Mouse (Mus musculus): ENCODE data around the gene Whamm. TPM values are rescaled to one million over a fixed set of nuclear protein-coding genes. Genes with fewer than 3 reads are reported as not detected.
A peak's percentile ranks its signal among the peaks of the same experiment; 100 is the strongest.

Gene Whamm
- polyA plus RNA-seq (2015; fragmentation: Nextera tagmentation; extraction: Ambion mirVana), result 3.9 and 4.2 TPM in 2 replicates

DNA sequence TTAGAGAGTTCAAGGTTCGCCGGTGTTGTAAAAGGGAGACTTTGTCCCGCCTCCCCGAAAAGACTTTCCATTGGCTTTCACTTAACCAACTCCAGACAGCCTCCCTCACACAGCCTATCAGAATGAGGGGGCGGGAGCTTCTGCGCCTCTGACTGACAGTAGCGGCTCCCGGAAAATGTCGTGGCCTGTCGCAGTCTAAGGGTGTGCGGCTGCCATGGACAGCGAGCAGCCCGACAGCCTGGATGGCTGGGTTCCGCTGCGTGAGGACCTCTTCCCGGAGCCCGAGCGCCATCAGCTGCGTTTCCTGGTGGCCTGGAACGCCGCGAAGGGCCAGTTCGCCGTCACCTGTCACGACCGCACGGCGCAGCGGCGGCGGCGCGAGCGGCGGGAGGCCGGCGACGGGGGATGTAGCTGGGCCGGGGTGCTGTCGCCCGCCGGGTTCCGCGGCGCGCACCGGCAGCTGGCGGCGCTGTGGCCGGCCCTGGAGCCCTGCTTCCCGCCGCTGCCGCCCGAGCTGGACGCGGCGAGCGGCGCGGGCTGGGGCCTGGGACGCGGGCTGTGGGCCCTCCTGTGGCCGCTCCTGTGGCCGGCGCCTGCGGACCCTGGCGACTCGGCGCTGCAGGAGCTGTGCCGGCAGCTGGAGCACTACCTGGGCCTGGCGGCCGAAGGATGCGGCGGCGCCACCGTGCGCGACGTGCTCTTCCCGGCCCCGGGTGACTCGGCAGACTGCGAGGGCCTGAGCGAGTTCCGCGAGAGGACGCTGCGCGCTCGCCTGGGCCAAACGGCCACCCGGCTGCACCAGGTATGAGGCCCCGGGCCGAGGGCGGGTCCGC, at the start of gene Whamm:
Gene Whamm, plus strand, starts transcription at position 159 of the 833 bp plus-strand sequence.
- Histone ChIP-seq H3K9ac (ENCODE audit: low read length) (peak within 1 kb of the TSS; percentile 93), H3K27me3 (ENCODE audit: control insufficient read depth, insufficient read depth, low read length) (no peaks in the 10 kb centered on the region), H3K4me1 (ENCODE audit: control insufficient read depth, insufficient read depth, low read length) (peaks cover 24% of the 10 kb centered on the region), H3K4me2 (ENCODE audit: low read depth, low read length) (peak within 1 kb of the TSS; percentile 85), H3K27ac (ENCODE audit: low read length) (peak within 1 kb of the TSS; percentile 98), H3K9me3 (replicated peaks; ENCODE audit: control insufficient read depth, low read length) (no peaks in the 10 kb centered on the region), H3K36me3 (ENCODE audit: control insufficient read depth, insufficient read depth) (peaks cover 4% of the 10 kb centered on the region; the same call in 1 of the 2 replicates), H3K4me3 (ENCODE audit: low read length) (peak within 1 kb of the TSS; percentile 91)
- ATAC-seq (replicated peaks; ENCODE audit: extremely low read depth, insufficient read depth, low FRiP score), result peak; percentile 95
- under 1% methylated on average over 93 of the region's 96 CpGs for WGBS

DNA sequence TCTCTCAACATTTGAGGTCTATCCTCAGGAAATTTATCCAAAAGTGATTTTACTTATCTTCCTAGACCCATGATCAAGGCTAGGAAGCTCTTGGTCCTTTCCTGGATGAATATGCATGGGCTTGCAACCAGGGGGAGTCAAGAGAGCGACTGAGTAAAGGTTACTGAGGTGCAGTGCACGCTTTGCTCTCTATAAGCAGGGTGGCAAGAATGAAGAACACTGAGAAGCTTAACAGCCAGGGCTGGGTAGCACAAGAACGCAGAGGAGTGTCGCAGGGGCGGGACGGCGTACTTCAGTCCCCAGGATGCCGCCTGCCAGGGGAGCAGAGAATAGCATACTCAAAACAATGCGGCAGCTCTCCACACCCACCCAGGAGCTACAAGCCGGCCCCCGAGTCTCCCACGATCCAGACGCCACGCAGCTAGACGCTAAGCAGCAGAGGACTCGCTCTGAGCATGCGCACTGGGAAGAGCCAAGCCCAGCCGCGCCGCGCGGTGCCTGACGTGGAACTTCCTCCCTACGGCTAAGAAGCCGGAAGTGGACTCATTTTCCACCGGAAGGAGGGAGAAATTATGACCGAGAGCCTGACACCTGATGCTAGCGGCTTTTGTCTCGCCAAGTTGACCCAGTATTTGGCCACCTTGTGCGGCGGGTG, 47.9 kb upstream of the Whamm start:
- WGBS, result under 1% methylated on average over 31 of the region's 31 CpGs

DNA sequence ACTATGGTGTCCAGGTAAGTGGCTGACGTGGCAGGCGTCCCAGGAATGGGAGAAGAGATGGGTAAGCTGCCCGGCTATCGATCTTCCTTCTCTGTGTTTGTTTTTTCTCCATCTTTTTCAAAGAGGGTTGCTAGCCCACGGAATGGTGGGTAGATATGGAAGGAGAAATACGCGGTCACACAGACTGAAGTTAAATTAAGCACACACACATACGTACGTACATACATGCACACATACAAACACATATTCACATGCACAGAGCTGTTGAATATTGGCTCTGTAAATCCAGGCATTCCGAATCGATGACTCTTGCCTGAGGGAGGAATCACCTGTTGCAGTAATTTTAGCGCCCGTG, 47.4 kb upstream of the Whamm start:
- 6% methylated on average over 13 of the region's 13 CpGs for WGBS
- H3K9ac ChIP-seq (ENCODE audit: low read length), result peak overlapping the region; percentile 81
- 0 out of 2 replicates have a peak, but pooled peaks have one; percentile 8 for ATAC-seq (replicated peaks; ENCODE audit: extremely low read depth, insufficient read depth, low FRiP score)
- no peaks in the 10 kb centered on the region for H3K27me3 ChIP-seq (ENCODE audit: control insufficient read depth, insufficient read depth, low read length)
- H3K36me3 ChIP-seq (ENCODE audit: control insufficient read depth, insufficient read depth), result peaks cover 12% of the 10 kb centered on the region
- peak overlapping the region; percentile 93 for H3K27ac ChIP-seq (ENCODE audit: low read length)
- H3K4me2 ChIP-seq (ENCODE audit: low read depth, low read length), result peak overlapping the region; percentile 95
- peaks cover 19% of the 10 kb centered on the region for H3K4me1 ChIP-seq (ENCODE audit: control insufficient read depth, insufficient read depth, low read length)
- peak overlapping the region; percentile 96 for H3K4me3 ChIP-seq (ENCODE audit: low read length)
- H3K9me3 ChIP-seq (replicated peaks; ENCODE audit: control insufficient read depth, low read length), result no peaks in the 10 kb centered on the region

More for the DNA sequence above, 47.9 kb upstream of the Whamm start:
- Histone ChIP-seq H3K4me2 (ENCODE audit: low read depth, low read length) (peak overlapping the region; percentile 95), H3K27ac (ENCODE audit: low read length) (peak overlapping the region; percentile 93), H3K36me3 (ENCODE audit: control insufficient read depth, insufficient read depth) (peaks cover 10% of the 10 kb centered on the region), H3K4me3 (ENCODE audit: low read length) (peak overlapping the region; percentile 96), H3K9ac (ENCODE audit: low read length) (peak overlapping the region; percentile 81), H3K27me3 (ENCODE audit: control insufficient read depth, insufficient read depth, low read length) (no peaks in the 10 kb centered on the region), H3K4me1 (ENCODE audit: control insufficient read depth, insufficient read depth, low read length) (peaks cover 19% of the 10 kb centered on the region), H3K9me3 (replicated peaks; ENCODE audit: control insufficient read depth, low read length) (no peaks in the 10 kb centered on the region)
- ATAC-seq (replicated peaks; ENCODE audit: extremely low read depth, insufficient read depth, low FRiP score), result peak; percentile 97

DNA sequence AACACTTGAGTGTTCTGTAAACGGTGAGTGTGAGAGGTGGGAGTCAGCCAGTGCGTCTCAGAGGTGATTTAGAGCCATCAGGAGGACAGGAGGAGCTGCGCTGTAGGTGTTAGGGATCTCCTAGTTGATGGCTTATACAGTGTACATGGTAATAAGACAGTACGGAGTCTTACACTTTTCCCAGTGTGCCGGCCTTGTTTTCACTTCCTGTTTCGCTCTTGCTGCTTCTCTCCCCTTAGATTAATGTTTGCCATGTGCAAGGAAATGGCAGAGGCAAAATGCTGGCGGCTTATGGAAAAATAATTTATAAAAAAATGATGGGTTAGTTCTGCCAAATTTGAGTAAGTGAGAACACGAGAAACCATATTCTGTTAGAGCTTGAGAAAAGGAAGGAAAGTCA, 42.1 kb upstream of the Whamm start:
- ATAC-seq (replicated peaks; ENCODE audit: extremely low read depth, insufficient read depth, low FRiP score), result no peak

DNA sequence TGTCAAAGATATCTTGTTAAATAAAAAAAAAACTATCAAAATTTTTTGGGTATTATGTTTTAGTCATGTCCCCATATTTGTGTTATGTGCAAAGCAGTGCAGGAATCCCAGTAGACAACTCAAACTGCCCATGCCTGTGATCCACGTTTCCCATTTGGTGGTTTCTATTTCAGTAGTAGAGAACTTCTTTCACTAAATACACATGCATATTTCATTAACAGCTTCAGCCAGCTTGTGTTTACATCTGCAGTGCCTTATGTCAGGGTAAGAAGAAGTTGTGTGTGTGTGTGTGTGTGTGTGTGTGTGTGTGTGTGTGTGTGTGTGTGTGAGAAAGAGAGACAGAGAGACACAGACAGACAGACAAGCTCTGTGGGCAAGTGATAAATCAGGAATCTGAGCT, 39.6 kb upstream of the Whamm start:
- no peak overlapping the region for H3K27ac ChIP-seq (ENCODE audit: low read length)
- WGBS, result 48% methylated on average over 1 of the region's 1 CpGs

More for the DNA sequence above, 42.1 kb upstream of the Whamm start:
- Histone ChIP-seq H3K27me3 (ENCODE audit: control insufficient read depth, insufficient read depth, low read length) (no peaks in the 10 kb centered on the region), H3K9ac (ENCODE audit: low read length) (no peak overlapping the region), H3K4me3 (ENCODE audit: low read length) (no peak overlapping the region), H3K27ac (ENCODE audit: low read length) (no peak overlapping the region), H3K4me2 (ENCODE audit: low read depth, low read length) (no peak overlapping the region), H3K36me3 (ENCODE audit: control insufficient read depth, insufficient read depth) (peaks cover 57% of the 10 kb centered on the region), H3K4me1 (ENCODE audit: control insufficient read depth, insufficient read depth, low read length) (peaks cover 12% of the 10 kb centered on the region), H3K9me3 (replicated peaks; ENCODE audit: control insufficient read depth, low read length) (0 out of 2 replicates have a peak, but pooled peaks cover under 1% of the 10 kb centered on the region)
- 92% methylated on average over 8 of the region's 8 CpGs for WGBS

DNA sequence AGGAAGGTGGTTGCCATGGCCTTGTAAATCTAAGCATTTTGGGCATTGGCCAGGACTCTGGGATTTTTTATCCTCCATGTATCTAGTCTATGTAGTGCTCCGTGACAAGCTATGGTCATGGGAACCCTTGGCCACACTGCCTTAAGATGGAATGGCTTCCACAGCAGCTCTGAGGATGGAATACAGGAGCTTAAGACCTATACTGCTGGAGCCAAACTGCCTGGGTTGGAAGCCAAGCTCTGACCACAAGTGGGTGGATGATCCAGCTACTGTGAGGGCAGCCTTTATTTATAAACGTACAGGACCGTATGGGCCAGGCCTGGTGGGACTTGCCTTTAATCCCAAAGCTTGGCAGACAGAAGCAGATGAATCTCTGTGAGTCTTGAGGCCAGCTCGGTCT, 34.6 kb upstream of the Whamm start:
- Histone ChIP-seq H3K9ac (ENCODE audit: low read length) (no peak overlapping the region), H3K4me1 (ENCODE audit: control insufficient read depth, insufficient read depth, low read length) (no peaks in the 10 kb centered on the region), H3K27ac (ENCODE audit: low read length) (no peak overlapping the region), H3K36me3 (ENCODE audit: control insufficient read depth, insufficient read depth) (peaks cover 66% of the 10 kb centered on the region), H3K4me2 (ENCODE audit: low read depth, low read length) (no peak overlapping the region), H3K4me3 (ENCODE audit: low read length) (no peak overlapping the region), H3K9me3 (replicated peaks; ENCODE audit: control insufficient read depth, low read length) (peaks cover 6% of the 10 kb centered on the region), H3K27me3 (ENCODE audit: control insufficient read depth, insufficient read depth, low read length) (no peaks in the 10 kb centered on the region)
- 80% methylated on average over 4 of the region's 4 CpGs for WGBS
- ATAC-seq (replicated peaks; ENCODE audit: extremely low read depth, insufficient read depth, low FRiP score), result no peak

More for the DNA sequence above, 39.6 kb upstream of the Whamm start:
- Histone ChIP-seq H3K4me2 (ENCODE audit: low read depth, low read length) (no peak overlapping the region), H3K4me1 (ENCODE audit: control insufficient read depth, insufficient read depth, low read length) (no peaks in the 10 kb centered on the region), H3K4me3 (ENCODE audit: low read length) (no peak overlapping the region), H3K9me3 (replicated peaks; ENCODE audit: control insufficient read depth, low read length) (peaks cover 6% of the 10 kb centered on the region), H3K27me3 (ENCODE audit: control insufficient read depth, insufficient read depth, low read length) (no peaks in the 10 kb centered on the region), H3K9ac (ENCODE audit: low read length) (no peak overlapping the region), H3K36me3 (ENCODE audit: control insufficient read depth, insufficient read depth) (peaks cover 76% of the 10 kb centered on the region)
- no peak for ATAC-seq (replicated peaks; ENCODE audit: extremely low read depth, insufficient read depth, low FRiP score)

- ATAC-seq (replicated peaks; ENCODE audit: extremely low read depth, insufficient read depth, low FRiP score), result no peak
- no peak overlapping the region for H3K27ac ChIP-seq (ENCODE audit: low read length)
- H3K27me3 ChIP-seq (ENCODE audit: control insufficient read depth, insufficient read depth, low read length), result no peaks in the 10 kb centered on the region
- H3K36me3 ChIP-seq (ENCODE audit: control insufficient read depth, insufficient read depth), result peaks cover 58% of the 10 kb centered on the region
- H3K4me3 ChIP-seq (ENCODE audit: low read length), result no peak overlapping the region
- no peaks in the 10 kb centered on the region for H3K4me1 ChIP-seq (ENCODE audit: control insufficient read depth, insufficient read depth, low read length)
- H3K9me3 ChIP-seq (replicated peaks; ENCODE audit: control insufficient read depth, low read length), result peaks cover 6% of the 10 kb centered on the region
- WGBS, result 68% methylated on average over 2 of the region's 2 CpGs
- no peak overlapping the region for H3K9ac ChIP-seq (ENCODE audit: low read length)
- H3K4me2 ChIP-seq (ENCODE audit: low read depth, low read length), result no peak overlapping the region
These were observed 32.9 kb upstream of the Whamm start for GRCm38 (mm10) chr7:81538070-81538675.

DNA sequence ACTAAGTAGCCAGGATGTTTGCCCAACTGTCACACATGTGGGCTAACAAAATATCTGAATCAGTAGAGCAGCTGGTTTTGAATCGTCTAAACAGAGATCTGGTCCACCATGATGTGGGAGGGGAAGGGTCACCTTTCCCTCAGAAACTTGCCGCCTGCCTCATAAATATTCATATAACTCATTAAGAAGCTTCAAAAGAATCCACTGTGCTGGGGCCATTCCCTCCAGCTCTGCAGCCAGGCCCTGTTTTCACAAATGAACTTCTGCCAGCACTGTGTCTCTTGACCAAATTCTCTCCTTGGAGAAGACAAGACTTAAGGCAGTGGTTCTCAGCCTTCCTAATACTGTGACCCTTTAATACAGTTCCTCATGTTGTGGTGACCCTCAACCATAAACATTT, 31.5 kb upstream of the Whamm start:
- Histone ChIP-seq H3K4me1 (ENCODE audit: control insufficient read depth, insufficient read depth, low read length) (no peaks in the 10 kb centered on the region), H3K4me2 (ENCODE audit: low read depth, low read length) (no peak overlapping the region), H3K4me3 (ENCODE audit: low read length) (no peak overlapping the region), H3K36me3 (ENCODE audit: control insufficient read depth, insufficient read depth) (peaks cover 52% of the 10 kb centered on the region), H3K9ac (ENCODE audit: low read length) (no peak overlapping the region), H3K27ac (ENCODE audit: low read length) (no peak overlapping the region), H3K27me3 (ENCODE audit: control insufficient read depth, insufficient read depth, low read length) (no peaks in the 10 kb centered on the region), H3K9me3 (replicated peaks; ENCODE audit: control insufficient read depth, low read length) (no peaks in the 10 kb centered on the region)
- WGBS, result 38% methylated on average over 2 of the region's 2 CpGs
- no peak for ATAC-seq (replicated peaks; ENCODE audit: extremely low read depth, insufficient read depth, low FRiP score)

DNA sequence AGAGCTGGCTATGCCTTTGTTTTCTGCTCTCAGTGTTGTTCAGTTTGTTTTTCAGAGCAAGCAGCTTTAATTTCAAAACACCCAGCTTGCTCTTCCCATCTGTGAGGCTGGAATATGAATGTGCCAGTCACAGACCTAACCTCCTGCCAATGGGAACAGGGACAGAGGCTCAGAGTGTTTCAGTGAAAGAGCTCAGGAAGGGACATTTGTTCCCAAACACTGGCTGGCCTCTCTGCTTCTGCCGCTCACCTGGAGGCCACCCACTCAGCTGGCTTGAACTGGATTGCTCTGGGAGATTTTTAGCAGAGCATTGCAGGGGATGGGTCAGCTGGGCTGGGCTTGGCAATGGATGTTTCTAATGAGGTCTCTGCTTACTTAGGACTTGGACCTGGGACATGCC, 30.1 kb upstream of the Whamm start:
- no peaks in the 10 kb centered on the region for H3K4me1 ChIP-seq (ENCODE audit: control insufficient read depth, insufficient read depth, low read length)
- no peak overlapping the region for H3K27ac ChIP-seq (ENCODE audit: low read length)
- no peaks in the 10 kb centered on the region for H3K27me3 ChIP-seq (ENCODE audit: control insufficient read depth, insufficient read depth, low read length)
- H3K4me3 ChIP-seq (ENCODE audit: low read length), result no peak overlapping the region
- H3K9me3 ChIP-seq (replicated peaks; ENCODE audit: control insufficient read depth, low read length), result no peaks in the 10 kb centered on the region
- no peak for ATAC-seq (replicated peaks; ENCODE audit: extremely low read depth, insufficient read depth, low FRiP score)
- no peak overlapping the region for H3K4me2 ChIP-seq (ENCODE audit: low read depth, low read length)
- H3K9ac ChIP-seq (ENCODE audit: low read length), result no peak overlapping the region
- H3K36me3 ChIP-seq (ENCODE audit: control insufficient read depth, insufficient read depth), result peaks cover 52% of the 10 kb centered on the region
- 57% methylated on average over 1 of the region's 1 CpGs for WGBS
